Mouse (Mus musculus) MEL (cell line): ENCODE measurements around the gene Gif. TPM values are rescaled to one million over a fixed set of nuclear protein-coding genes. Genes with fewer than 3 reads are reported as not detected.
A peak's percentile ranks its signal among the peaks of the same experiment; 100 is the strongest.

Source experiments
- DNase-seq: peaks from one replicate; pipeline ENCODE4 v3.0.0; 2011; ENCODE audit warnings: low read depth, low spot score
- H3K27ac ChIP-seq: 2 replicates; pipeline ENCODE4 v1.5.1; 2012; ENCODE audit warnings: low read depth, mild to moderate bottlenecking, control low read depth, low read length, moderate library complexity; ENCODE audit not compliant: control insufficient read depth
- H3K27me3 ChIP-seq, 2 experiments: fragments of 150-350 bp in 1 of 2; sonication (generic) in 1 of 2; 2 replicates each; pipeline ENCODE4 v1.6.1; 2012; ENCODE audit warnings: low read length in 2 of 2, mild to moderate bottlenecking in 2 of 2, improper control_type of control experiment in 1 of 2, moderate library complexity in 1 of 2; ENCODE audit not compliant: insufficient read depth in 2 of 2, control insufficient read depth in 1 of 2
- H3K36me3 ChIP-seq, 2 experiments: 2 replicates each; pipeline ENCODE4 v1.6.1; 2012 to 2014; ENCODE audit warnings: low read length in 2 of 2, improper control_type of control experiment in 1 of 2, inconsistent platforms in 1 of 2, mild to moderate bottlenecking in 1 of 2; ENCODE audit not compliant: insufficient read depth in 2 of 2, control insufficient read depth in 1 of 2
- H3K4me1 ChIP-seq, 2 experiments: fragments of 150-350 bp in 1 of 2; sonication (generic) in 1 of 2; 2 replicates each; pipeline ENCODE4 v1.6.1; 2012; ENCODE audit warnings: low read length in 2 of 2, improper control_type of control experiment in 1 of 2, mild to moderate bottlenecking in 1 of 2; ENCODE audit not compliant: insufficient read depth in 2 of 2, control insufficient read depth in 1 of 2
- H3K4me3 ChIP-seq, 2 experiments: fragments of 150-350 bp in 1 of 2; sonication (generic) in 1 of 2; 2 replicates each; pipeline ENCODE4 v1.5.1; 2012; ENCODE audit warnings: low read depth in 2 of 2, low read length in 2 of 2, mild to moderate bottlenecking in 2 of 2, moderate library complexity in 2 of 2, control low read depth in 1 of 2, improper control_type of control experiment in 1 of 2; ENCODE audit not compliant: control insufficient read depth in 1 of 2, insufficient read depth in 1 of 2
- H3K79me2 ChIP-seq: 2 replicates; pipeline ENCODE4 v1.6.1; 2012; ENCODE audit warnings: mild to moderate bottlenecking, low read length, moderate library complexity; ENCODE audit not compliant: control insufficient read depth, poor library complexity, insufficient read depth
- H3K9ac ChIP-seq: 2 replicates; pipeline ENCODE4 v1.6.1; 2012; ENCODE audit warnings: low read depth, mild to moderate bottlenecking, control low read depth, low read length, moderate library complexity; ENCODE audit not compliant: control insufficient read depth, poor library complexity, severe bottlenecking
- H3K9me3 ChIP-seq: fragments of 150-350 bp; sonication (generic); replicated peaks from 2 replicates; pipeline ENCODE4 v1.6.1; 2012; ENCODE audit warnings: mild to moderate bottlenecking, low read length, improper control_type of control experiment, moderate library complexity; ENCODE audit not compliant: insufficient read depth
- BHLHE40 ChIP-seq: IDR thresholded peaks from 2 replicates; pipeline ENCODE4 v1.6.1; 2012; ENCODE audit warnings: low read depth, mild to moderate bottlenecking, inconsistent platforms, low read length, improper control_type of control experiment, borderline replicate concordance
- CHD1 ChIP-seq: IDR thresholded peaks from 2 replicates; pipeline ENCODE4 v1.6.1; 2012; ENCODE audit warnings: low read depth, mild to moderate bottlenecking, inconsistent platforms, low read length, improper control_type of control experiment
- CHD2 ChIP-seq: IDR thresholded peaks from 2 replicates; pipeline ENCODE4 v1.6.1; 2011; ENCODE audit warnings: low read length, improper control_type of control experiment
- EP300 ChIP-seq, 2 experiments: IDR thresholded peaks; 2 replicates each; pipeline ENCODE4 v1.6.1; 2011; ENCODE audit warnings: improper control_type of control experiment in 2 of 2, low read length in 2 of 2, low read depth in 1 of 2, mild to moderate bottlenecking in 1 of 2
- ETS1 ChIP-seq: IDR thresholded peaks from 2 replicates; pipeline ENCODE4 v1.6.1; 2012; ENCODE audit warnings: low read depth, mild to moderate bottlenecking, inconsistent platforms, low read length, improper control_type of control experiment, moderate library complexity
- GATA1 ChIP-seq: IDR thresholded peaks from 2 replicates; pipeline ENCODE4 v1.6.1; 2011; ENCODE audit warnings: low read depth, low read length, improper control_type of control experiment
- HCFC1 ChIP-seq: IDR thresholded peaks from 2 replicates; pipeline ENCODE4 v1.6.1; 2012; ENCODE audit warnings: low read depth, mild to moderate bottlenecking, inconsistent platforms, low read length, improper control_type of control experiment, moderate library complexity
- JUND ChIP-seq: IDR thresholded peaks from 2 replicates; pipeline ENCODE4 v1.6.1; 2011; ENCODE audit warnings: low read depth, mild to moderate bottlenecking, improper control_type of control experiment, low read length
- MAFK ChIP-seq: IDR thresholded peaks from 2 replicates; pipeline ENCODE4 v1.6.1; 2011; ENCODE audit warnings: low read depth, mild to moderate bottlenecking, low read length, improper control_type of control experiment, borderline replicate concordance
- MAZ ChIP-seq: IDR thresholded peaks from 2 replicates; pipeline ENCODE4 v1.6.1; 2012; ENCODE audit warnings: low read depth, mild to moderate bottlenecking, inconsistent platforms, low read length, improper control_type of control experiment
- MYB ChIP-seq: IDR thresholded peaks from 2 replicates; pipeline ENCODE4 v1.6.1; 2011; ENCODE audit warnings: mild to moderate bottlenecking, low read depth, low read length, improper control_type of control experiment
- MYC ChIP-seq: IDR thresholded peaks from 2 replicates; pipeline ENCODE4 v1.6.1; 2011; ENCODE audit warnings: low read depth, mild to moderate bottlenecking, low read length, improper control_type of control experiment, moderate library complexity
- NELFE ChIP-seq: IDR thresholded peaks from 2 replicates; pipeline ENCODE4 v1.6.1; 2011; ENCODE audit warnings: low read depth, low read length, improper control_type of control experiment
- NRF1 ChIP-seq: IDR thresholded peaks from 2 replicates; pipeline ENCODE4 v1.6.1; 2014; ENCODE audit warnings: low read depth, mild to moderate bottlenecking, inconsistent platforms, low read length, improper control_type of control experiment, moderate library complexity; ENCODE audit not compliant: poor library complexity, insufficient read depth, severe bottlenecking
- POLR2A ChIP-seq, 2 experiments: IDR thresholded peaks; 2 replicates each; pipeline ENCODE4 v1.6.1; 2011 to 2012; ENCODE audit warnings: low read length in 2 of 2, mild to moderate bottlenecking in 2 of 2, control low read depth in 1 of 2, improper control_type of control experiment in 1 of 2, low read depth in 1 of 2, moderate library complexity in 1 of 2; ENCODE audit not compliant: control insufficient read depth in 1 of 2, insufficient read depth in 1 of 2, poor library complexity in 1 of 2
- POLR2AphosphoS2 ChIP-seq: IDR thresholded peaks from 2 replicates; pipeline ENCODE4 v1.6.1; 2011; ENCODE audit warnings: low read length, improper control_type of control experiment
- RCOR1 ChIP-seq: IDR thresholded peaks from 2 replicates; pipeline ENCODE4 v1.6.1; 2012; ENCODE audit warnings: low read depth, mild to moderate bottlenecking, inconsistent platforms, low read length, improper control_type of control experiment
- TAL1 ChIP-seq: IDR thresholded peaks from 2 replicates; pipeline ENCODE4 v1.6.1; 2012; ENCODE audit warnings: mild to moderate bottlenecking, inconsistent platforms, low read length, moderate library complexity, mixed read lengths
- TCF12 ChIP-seq: IDR thresholded peaks from 2 replicates; pipeline ENCODE4 v1.6.1; 2014; ENCODE audit warnings: low read depth, mild to moderate bottlenecking, inconsistent platforms, low read length, improper control_type of control experiment, moderate library complexity
- USF1 ChIP-seq: IDR thresholded peaks from 2 replicates; pipeline ENCODE4 v1.6.1; 2014; ENCODE audit warnings: low read depth, mild to moderate bottlenecking, inconsistent platforms, low read length, improper control_type of control experiment, moderate library complexity
- USF2 ChIP-seq, 2 experiments: IDR thresholded peaks; 2 replicates each; pipeline ENCODE4 v1.6.1; 2011 to 2012; ENCODE audit warnings: improper control_type of control experiment in 2 of 2, low read length in 2 of 2, borderline replicate concordance in 1 of 2, inconsistent platforms in 1 of 2, low read depth in 1 of 2, mild to moderate bottlenecking in 1 of 2; ENCODE audit not compliant: insufficient read depth in 1 of 2
- ZC3H11A ChIP-seq: IDR thresholded peaks from 2 replicates; pipeline ENCODE4 v1.6.1; 2012; ENCODE audit warnings: low read depth, mild to moderate bottlenecking, inconsistent platforms, low read length, improper control_type of control experiment
- ZKSCAN1 ChIP-seq: IDR thresholded peaks from 2 replicates; pipeline ENCODE4 v1.6.1; 2012; ENCODE audit warnings: low read depth, mild to moderate bottlenecking, inconsistent platforms, low read length, improper control_type of control experiment, moderate library complexity
- ZNF384 ChIP-seq: IDR thresholded peaks from 2 replicates; pipeline ENCODE4 v1.6.1; 2012; ENCODE audit warnings: low read depth, mild to moderate bottlenecking, inconsistent platforms, low read length, improper control_type of control experiment
- polyA plus RNA-seq, 2 experiments: library from polyadenylated mRNA; stranded (reverse) in 1 of 2; unstranded in 1 of 2; fragments of >175 nt in 1 of 2; fragments of >200 nt in 1 of 2; gene quantifications; 2 replicates each; pipeline versions ENCODE4 v1.2.1 to v1.2.4; 2012; ENCODE audit warnings: low replicate concordance in 2 of 2, low read depth in 1 of 2; ENCODE audit not compliant: insufficient read length in 2 of 2, insufficient read depth in 1 of 2, missing spikeins in 1 of 2
- total RNA-seq: library from RNA; depleted of rRNA; stranded (reverse); fragments of 300-350 nt; gene quantifications from 2 replicates; pipeline ENCODE4 v1.2.3, GENCODE M21; 2012

Gene Gif
- total and polyA plus RNA-seq, 3 experiments: not detected

GRCm38 (mm10) chr19:11727304-11727703, 20.1 kb upstream of the Gif start:
- H3K79me2 ChIP-seq: no peaks in the 10 kb centered on the region
- peaks cover 0 to 12% of the 10 kb centered on the region in 2 experiments; a peak in 2 of 4 replicates for H3K36me3 ChIP-seq
- H3K4me3 ChIP-seq: no peak overlapping the region
- H3K27me3 ChIP-seq: no peaks in the 10 kb centered on the region
- no peak overlapping the region for H3K27ac ChIP-seq
- H3K9me3 ChIP-seq: no peaks in the 10 kb centered on the region
- no peak for DNase-seq
- no peak overlapping the region for H3K9ac ChIP-seq
- no peak for TF ChIP-seq ZC3H11A
- TF ChIP-seq MAZ: no peak
- TF ChIP-seq USF2 (IDR thresholded peaks at IDR 0.05; ENCODE audit: borderline replicate concordance in 1 of 2, insufficient read depth in 1 of 2, low read depth in 1 of 2, low read length in 2 of 2): no peak
- no peak for TF ChIP-seq TAL1
- TF ChIP-seq RCOR1: no peak
- no peak for TF ChIP-seq CHD2
- TF ChIP-seq JUND: no peak
- no peak for TF ChIP-seq MYB
- no peak for TF ChIP-seq MAFK
- no peak for TF ChIP-seq ZNF384
- TF ChIP-seq NRF1: no peak
- no peak for TF ChIP-seq NELFE
- TF ChIP-seq ZKSCAN1: no peak
- TF ChIP-seq HCFC1: no peak
- no peak for TF ChIP-seq POLR2A (IDR thresholded peaks at IDR 0.05; ENCODE audit: control insufficient read depth in 1 of 2, insufficient read depth in 1 of 2, low read depth in 1 of 2, low read length in 2 of 2, poor library complexity in 1 of 2)
- H3K4me1 ChIP-seq: peaks cover 16 to 18% of the 10 kb centered on the region in 2 experiments

- Histone ChIP-seq H3K27me3 (no peaks in the 10 kb centered on the region), H3K79me2 (no peaks in the 10 kb centered on the region), H3K27ac (no peak overlapping the region), H3K9ac (no peak overlapping the region), H3K4me3 (no peak overlapping the region), H3K4me1 (peaks cover 13 to 16% of the 10 kb centered on the region in 2 experiments), H3K9me3 (no peaks in the 10 kb centered on the region), H3K36me3 (peaks cover 0 to 12% of the 10 kb centered on the region in 2 experiments; a peak in 2 of 4 replicates)
- TF ChIP-seq GATA1: peak; percentile 55
- TF ChIP-seq USF1: no peak
- TF ChIP-seq BHLHE40: no peak
- peak; percentile 32; the same call in 1 of the 2 replicates for TF ChIP-seq ETS1
- peak; percentile 51; the same call in 1 of the 2 replicates for TF ChIP-seq TCF12
- peak; percentile 38 to 74; a peak in 2 of 4 replicates for TF ChIP-seq EP300 (IDR thresholded peaks at IDR 0.05; ENCODE audit: low read depth in 1 of 2, low read length in 2 of 2)
- no peak for TF ChIP-seq CHD1
- TF ChIP-seq JUND: no peak
- TF ChIP-seq MYB: no peak
- 0 out of 2 replicates have a peak, but pooled peaks have one; percentile 15 for TF ChIP-seq RCOR1
- TF ChIP-seq POLR2A (IDR thresholded peaks at IDR 0.05; ENCODE audit: control insufficient read depth in 1 of 2, insufficient read depth in 1 of 2, low read depth in 1 of 2, low read length in 2 of 2, poor library complexity in 1 of 2): no peak
- no peak for TF ChIP-seq MYC
- no peak for TF ChIP-seq ZNF384
- no peak for TF ChIP-seq POLR2AphosphoS2
- peak; percentile 37 for DNase-seq
Measured at GRCm38 (mm10) chr19:11730278-11730677, 17.1 kb upstream of the Gif start.
